Mouse (Mus musculus): ENCODE measurements around the gene Kat5. TPM values are rescaled to one million over a fixed set of nuclear protein-coding genes. Genes with fewer than 3 reads are reported as not detected.

The Kat5 gene
- polyA plus RNA-seq (2017; shearing (Covaris generic)) = 62.2 TPM

GRCm38 (mm10) chr19:5609547-5610404, at the start of gene Kat5:
Gene Kat5 (minus strand): TSS chr19:5610237.

GRCm38 (mm10) chr19:5637069-5638047, 27.3 kb upstream of the Kat5 start, which contains the start of gene Rela:
Gene Rela (plus strand): TSS chr19:5637483.

GRCm38 (mm10) chr19:5601752-5602541, 8.1 kb downstream of the Kat5 start, which contains the start of gene Rnaseh2c:
Gene Rnaseh2c (plus strand): TSS chr19:5601873.

GRCm38 (mm10) chr19:5567534-5568469, 42.2 kb downstream of the Kat5 start, which contains the start of gene Ap5b1:
Gene Ap5b1 (plus strand): TSS chr19:5568025.

GRCm38 (mm10) chr19:5560457-5561041, 49.5 kb downstream of the Kat5 start, which contains the start of gene Ovol1:
Gene Ovol1 (minus strand): TSS chr19:5560646.

Other genes starting within 250 kb of the Kat5 start
- gene Eif1ad, start 243.5 kb downstream of the Kat5 start, polyA plus RNA-seq (2017; shearing (Covaris generic)) = 70.0 TPM
- gene Banf1, start 243.1 kb downstream of the Kat5 start, polyA plus RNA-seq (2017; shearing (Covaris generic)) = 294 TPM
- gene Sart1, start 221.5 kb downstream of the Kat5 start, polyA plus RNA-seq (2017; shearing (Covaris generic)) = 32.1 TPM
- 0.66 TPM for gene Tsga10ip, start 207.7 kb downstream of the Kat5 start, polyA plus RNA-seq (2017; shearing (Covaris generic))
- 84.3 TPM for gene Drap1, start 185.3 kb downstream of the Kat5 start, polyA plus RNA-seq (2017; shearing (Covaris generic))
- 19.9 TPM for gene AI837181, start 185.1 kb downstream of the Kat5 start, polyA plus RNA-seq (2017; shearing (Covaris generic))
- gene Fosl1, start 162.7 kb downstream of the Kat5 start, polyA plus RNA-seq (2017; shearing (Covaris generic)) = not detected
- gene Ccdc85b, start 152.3 kb downstream of the Kat5 start, polyA plus RNA-seq (2017; shearing (Covaris generic)) = 6.3 TPM
- gene Fibp, start 149.6 kb downstream of the Kat5 start, polyA plus RNA-seq (2017; shearing (Covaris generic)) = 162 TPM
- 100 TPM for gene Ctsw, start 141.7 kb downstream of the Kat5 start, polyA plus RNA-seq (2017; shearing (Covaris generic))
- 2.6 TPM for gene Efemp2, start 136.3 kb downstream of the Kat5 start, polyA plus RNA-seq (2017; shearing (Covaris generic))
- 82.6 TPM for gene Mus81, start 121.8 kb downstream of the Kat5 start, polyA plus RNA-seq (2017; shearing (Covaris generic))
- 3,549 TPM for gene Cfl1, start 119.8 kb downstream of the Kat5 start, polyA plus RNA-seq (2017; shearing (Covaris generic))
- gene 1700020D05Rik, start 106.5 kb downstream of the Kat5 start, polyA plus RNA-seq (2017; shearing (Covaris generic)) = 0.39 TPM
- 21.9 TPM for gene Snx32, start 99.7 kb downstream of the Kat5 start, polyA plus RNA-seq (2017; shearing (Covaris generic))
- not detected for gene Ovol1, start 49.6 kb downstream of the Kat5 start, polyA plus RNA-seq (2017; shearing (Covaris generic))
- 24.0 TPM for gene Ap5b1, start 42.2 kb downstream of the Kat5 start, polyA plus RNA-seq (2017; shearing (Covaris generic))
- gene Rnaseh2c, start 8.4 kb downstream of the Kat5 start, polyA plus RNA-seq (2017; shearing (Covaris generic)) = 148 TPM
- gene Rela, start 27.2 kb upstream of the Kat5 start, polyA plus RNA-seq (2017; shearing (Covaris generic)) = 178 TPM
- gene Sipa1, start 53.5 kb upstream of the Kat5 start, polyA plus RNA-seq (2017; shearing (Covaris generic)) = 94.7 TPM
- 28.2 TPM for gene Map3k11, start 78.5 kb upstream of the Kat5 start, polyA plus RNA-seq (2017; shearing (Covaris generic))
- 72.0 TPM for gene Pcnx3, start 78.7 kb upstream of the Kat5 start, polyA plus RNA-seq (2017; shearing (Covaris generic))
- 2.1 TPM for gene Kcnk7, start 94.1 kb upstream of the Kat5 start, polyA plus RNA-seq (2017; shearing (Covaris generic))
- 81.7 TPM for gene Ehbp1l1, start 116.1 kb upstream of the Kat5 start, polyA plus RNA-seq (2017; shearing (Covaris generic))
- 67.5 TPM for gene Fam89b, start 119.4 kb upstream of the Kat5 start, polyA plus RNA-seq (2017; shearing (Covaris generic))
- 0.12 TPM for gene Ltbp3, start 130.7 kb upstream of the Kat5 start, polyA plus RNA-seq (2017; shearing (Covaris generic))
- gene Scyl1, start 161.2 kb upstream of the Kat5 start, polyA plus RNA-seq (2017; shearing (Covaris generic)) = 84.4 TPM

All from inflammation-experienced regulatory T-cells, adult 16 weeks (primary cell).